Mouse (Mus musculus) CH12.LX (cell line): ENCODE data around the gene Sacs.

Source experiments
- KAT2A ChIP-seq: IDR thresholded peaks from 2 replicates; pipeline ENCODE4 v1.6.1; 2012; ENCODE audit warnings: low read length, improper control_type of control experiment, inconsistent platforms; ENCODE audit not compliant: insufficient replicate concordance
- POLR2A ChIP-seq: IDR thresholded peaks from 2 replicates; pipeline ENCODE4 v1.6.1; 2011; ENCODE audit warnings: low read depth, mild to moderate bottlenecking, improper control_type of control experiment, low read length
- TCF12 ChIP-seq: IDR thresholded peaks from 2 replicates; pipeline ENCODE4 v1.6.1; 2014; ENCODE audit warnings: low read depth, mild to moderate bottlenecking, inconsistent platforms, low read length, improper control_type of control experiment

DNA sequence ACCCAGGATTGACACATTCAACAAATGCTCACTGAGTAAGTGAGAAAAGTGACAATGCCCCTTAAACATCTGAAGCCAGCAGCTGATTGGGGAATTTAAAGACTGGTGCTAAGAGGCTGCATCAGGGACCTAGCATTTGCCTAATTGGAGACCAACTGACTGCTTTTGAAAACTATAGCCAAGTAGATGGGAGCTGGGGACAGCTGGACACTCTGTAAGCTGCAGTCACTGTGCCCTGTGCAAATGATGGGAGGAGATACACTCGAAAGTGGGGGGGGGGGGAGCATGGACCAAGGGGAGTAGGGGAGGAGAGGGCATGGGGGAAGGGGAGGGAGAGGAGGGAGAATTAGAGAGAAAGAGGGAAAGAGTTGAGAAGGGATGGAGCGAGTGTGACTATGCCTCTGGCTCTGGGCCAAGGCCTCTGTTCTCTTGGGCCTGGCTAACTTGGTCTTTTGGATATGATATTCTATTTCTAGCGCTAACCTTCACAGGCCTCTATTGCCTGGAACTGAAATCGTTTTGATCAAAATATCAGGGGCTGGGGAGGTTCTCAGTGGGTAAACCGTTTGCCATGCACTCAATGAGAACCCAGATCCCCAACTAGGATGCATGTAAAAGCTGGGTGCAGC, 97.7 kb downstream of the Sacs start:
- TF ChIP-seq TCF12 (no peak), KAT2A (no peak), POLR2A (no peak)
